Mouse (Mus musculus): ENCODE data around the gene Pamr1. TPM values are rescaled to one million over a fixed set of nuclear protein-coding genes. Genes with fewer than 3 reads are reported as not detected.

The Pamr1 gene
- total and polyA plus RNA-seq, 2 experiments: 2.6 to 3.3 TPM

GRCm38 (mm10) chr2:102616637-102617036 is 66.8 kb downstream of the Pamr1 start:
- TF ChIP-seq POLR2A (IDR thresholded peaks at IDR 0.05; ENCODE audit: extremely low read depth, insufficient read depth, low read length) (no peak), CTCF (IDR thresholded peaks at IDR 0.05; ENCODE audit: low read depth, low read length) (no peak)
- DNase-seq (ENCODE audit: extremely low read depth, low read depth, low spot score): no peak
- no peaks in the 10 kb centered on the region for H3K4me1 ChIP-seq (ENCODE audit: control insufficient read depth, insufficient read depth, low read length)
- H3K36me3 ChIP-seq (ENCODE audit: control insufficient read depth, insufficient read depth, low read length): no peaks in the 10 kb centered on the region
- H3K27ac ChIP-seq (replicated peaks; ENCODE audit: insufficient read depth, low read depth, low read length): no peak overlapping the region
- H3K4me3 ChIP-seq (ENCODE audit: insufficient read depth, low read depth, low read length): no peak overlapping the region
- H3K9ac ChIP-seq (ENCODE audit: low read depth, low read length): no peak overlapping the region
- H3K79me2 ChIP-seq (ENCODE audit: control insufficient read depth, insufficient read depth, low read length): no peaks in the 10 kb centered on the region
- no peaks in the 10 kb centered on the region for H3K27me3 ChIP-seq (ENCODE audit: control insufficient read depth, insufficient read depth, low read length)
- 61% methylated on average over 2 of the region's 2 CpGs for WGBS

DNA sequence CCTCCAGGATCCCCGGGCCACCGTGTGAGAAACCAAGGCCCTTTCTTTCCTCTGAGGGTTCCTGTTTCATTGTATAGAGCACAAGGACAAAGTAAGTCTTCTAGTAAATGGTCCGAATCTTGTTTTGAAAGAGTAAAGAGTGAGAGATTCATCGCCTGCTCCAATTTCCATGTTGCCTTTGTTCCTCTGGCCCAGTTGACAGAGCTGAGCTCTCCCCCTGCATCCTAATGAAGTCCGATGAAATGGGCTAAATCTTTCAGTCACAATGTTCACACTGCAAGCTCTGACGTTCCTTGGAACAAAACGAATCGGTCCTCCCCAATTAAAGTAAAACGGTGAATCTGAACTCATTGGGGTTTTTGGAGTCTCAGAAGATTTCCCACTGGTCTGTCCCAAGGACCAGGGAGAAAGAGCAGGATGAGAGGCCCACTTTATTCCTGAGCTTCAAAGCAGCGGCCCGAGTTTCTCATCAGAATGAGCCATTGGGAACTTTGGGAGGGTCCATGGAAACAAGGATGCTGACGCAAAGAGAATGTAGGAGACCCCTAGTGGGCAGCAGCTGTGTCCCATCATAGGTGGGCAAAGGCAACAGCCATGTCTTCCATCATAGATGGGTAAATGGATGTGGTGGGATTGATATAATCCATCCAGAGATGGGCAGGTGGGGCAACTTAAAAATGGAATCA is 71.1 kb downstream of the Pamr1 start:
- TF ChIP-seq CTCF (IDR thresholded peaks at IDR 0.05; ENCODE audit: low read depth, low read length) (no peak), POLR2A (IDR thresholded peaks at IDR 0.05; ENCODE audit: extremely low read depth, insufficient read depth, low read length) (no peak)
- H3K79me2 ChIP-seq (ENCODE audit: control insufficient read depth, insufficient read depth, low read length): no peaks in the 10 kb centered on the region

GRCm38 (mm10) chr2:102622176-102622575 is 72.4 kb downstream of the Pamr1 start:
- TF ChIP-seq POLR2A (IDR thresholded peaks at IDR 0.05; ENCODE audit: extremely low read depth, insufficient read depth, low read length) (no peak), CTCF (IDR thresholded peaks at IDR 0.05; ENCODE audit: low read depth, low read length) (no peak)
- Histone ChIP-seq H3K4me3 (ENCODE audit: insufficient read depth, low read depth, low read length) (no peak overlapping the region), H3K36me3 (ENCODE audit: control insufficient read depth, insufficient read depth, low read length) (no peaks in the 10 kb centered on the region), H3K4me1 (ENCODE audit: control insufficient read depth, insufficient read depth, low read length) (no peaks in the 10 kb centered on the region), H3K79me2 (ENCODE audit: control insufficient read depth, insufficient read depth, low read length) (no peaks in the 10 kb centered on the region), H3K27ac (replicated peaks; ENCODE audit: insufficient read depth, low read depth, low read length) (no peak overlapping the region), H3K9ac (ENCODE audit: low read depth, low read length) (no peak overlapping the region), H3K27me3 (ENCODE audit: control insufficient read depth, insufficient read depth, low read length) (no peaks in the 10 kb centered on the region)
- 84% methylated on average over 5 of the region's 5 CpGs for WGBS
- no peak for DNase-seq (ENCODE audit: extremely low read depth, low read depth, low spot score)

More for the DNA sequence above, 71.1 kb downstream of the Pamr1 start:
- H3K27me3 ChIP-seq (ENCODE audit: control insufficient read depth, insufficient read depth, low read length): no peaks in the 10 kb centered on the region
- no peak overlapping the region for H3K9ac ChIP-seq (ENCODE audit: low read depth, low read length)
- no peak overlapping the region for H3K27ac ChIP-seq (replicated peaks; ENCODE audit: insufficient read depth, low read depth, low read length)
- H3K4me1 ChIP-seq (ENCODE audit: control insufficient read depth, insufficient read depth, low read length): no peaks in the 10 kb centered on the region
- 88% methylated on average over 12 of the region's 12 CpGs for WGBS
- H3K36me3 ChIP-seq (ENCODE audit: control insufficient read depth, insufficient read depth, low read length): no peaks in the 10 kb centered on the region
- no peak overlapping the region for H3K4me3 ChIP-seq (ENCODE audit: insufficient read depth, low read depth, low read length)
- no peak for DNase-seq (ENCODE audit: extremely low read depth, low read depth, low spot score)

DNA sequence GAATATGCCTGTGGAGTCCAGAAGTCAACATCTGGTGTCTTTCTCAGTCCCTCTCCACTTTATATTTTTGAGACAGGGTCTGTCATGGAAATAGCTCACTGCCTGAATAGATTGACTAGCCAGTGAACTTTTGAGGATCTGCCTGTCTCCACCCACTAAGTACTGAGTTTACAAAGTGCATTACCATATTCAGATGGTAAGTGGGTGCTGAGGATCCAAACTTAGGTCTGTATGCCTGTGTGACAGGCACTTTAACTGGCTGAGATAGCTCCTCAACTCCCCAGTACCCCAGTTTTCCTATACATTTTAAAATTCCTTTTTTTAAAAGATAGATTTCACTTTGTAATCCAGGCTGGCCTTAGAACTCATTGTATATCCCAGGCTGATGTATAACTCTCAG is 73.1 kb downstream of the Pamr1 start:
- Histone ChIP-seq H3K27me3 (ENCODE audit: control insufficient read depth, insufficient read depth, low read length) (no peaks in the 10 kb centered on the region), H3K79me2 (ENCODE audit: control insufficient read depth, insufficient read depth, low read length) (no peaks in the 10 kb centered on the region), H3K4me3 (ENCODE audit: insufficient read depth, low read depth, low read length) (no peak overlapping the region), H3K27ac (replicated peaks; ENCODE audit: insufficient read depth, low read depth, low read length) (no peak overlapping the region), H3K9ac (ENCODE audit: low read depth, low read length) (no peak overlapping the region), H3K4me1 (ENCODE audit: control insufficient read depth, insufficient read depth, low read length) (no peaks in the 10 kb centered on the region), H3K36me3 (ENCODE audit: control insufficient read depth, insufficient read depth, low read length) (no peaks in the 10 kb centered on the region)
- DNase-seq (ENCODE audit: extremely low read depth, low read depth, low spot score): no peak
- TF ChIP-seq POLR2A (IDR thresholded peaks at IDR 0.05; ENCODE audit: extremely low read depth, insufficient read depth, low read length) (no peak), CTCF (IDR thresholded peaks at IDR 0.05; ENCODE audit: low read depth, low read length) (no peak)

- TF ChIP-seq CTCF (IDR thresholded peaks at IDR 0.05; ENCODE audit: low read depth, low read length) (no peak), POLR2A (IDR thresholded peaks at IDR 0.05; ENCODE audit: extremely low read depth, insufficient read depth, low read length) (no peak)
- H3K4me3 ChIP-seq (ENCODE audit: insufficient read depth, low read depth, low read length): no peak overlapping the region
- no peak for DNase-seq (ENCODE audit: extremely low read depth, low read depth, low spot score)
Observed at GRCm38 (mm10) chr2:102624538-102624937, 74.7 kb downstream of the Pamr1 start.

DNA sequence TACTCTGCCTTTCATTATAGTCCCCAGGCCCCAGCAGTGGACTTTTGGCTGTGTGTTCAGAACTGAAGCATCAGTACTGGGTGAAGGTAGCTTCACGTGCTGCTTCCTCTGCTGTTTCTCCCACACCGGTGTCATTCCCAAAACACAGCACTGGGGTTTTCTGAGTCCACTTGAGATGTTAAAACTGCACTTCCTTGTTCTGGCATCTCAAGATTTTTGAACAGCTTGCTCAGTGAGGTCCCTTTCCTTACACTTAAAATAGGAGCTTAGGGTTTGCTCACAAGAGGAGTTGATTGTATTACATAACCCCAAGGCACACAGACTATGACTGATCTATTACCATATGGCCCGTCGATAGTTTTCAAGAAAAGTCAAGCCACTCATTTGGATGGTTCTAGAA is 82.5 kb downstream of the Pamr1 start:
- no peak overlapping the region for H3K27ac ChIP-seq (replicated peaks; ENCODE audit: insufficient read depth, low read depth, low read length)
- WGBS: 91% methylated on average over 4 of the region's 4 CpGs
- DNase-seq (ENCODE audit: extremely low read depth, low read depth, low spot score): no peak
- H3K9ac ChIP-seq (ENCODE audit: low read depth, low read length): no peak overlapping the region
- no peaks in the 10 kb centered on the region for H3K79me2 ChIP-seq (ENCODE audit: control insufficient read depth, insufficient read depth, low read length)
- TF ChIP-seq CTCF (IDR thresholded peaks at IDR 0.05; ENCODE audit: low read depth, low read length) (no peak), POLR2A (IDR thresholded peaks at IDR 0.05; ENCODE audit: extremely low read depth, insufficient read depth, low read length) (no peak)
- no peak overlapping the region for H3K4me3 ChIP-seq (ENCODE audit: insufficient read depth, low read depth, low read length)
- no peaks in the 10 kb centered on the region for H3K27me3 ChIP-seq (ENCODE audit: control insufficient read depth, insufficient read depth, low read length)
- H3K36me3 ChIP-seq (ENCODE audit: control insufficient read depth, insufficient read depth, low read length): no peaks in the 10 kb centered on the region
- H3K4me1 ChIP-seq (ENCODE audit: control insufficient read depth, insufficient read depth, low read length): no peaks in the 10 kb centered on the region

More at GRCm38 (mm10) chr2:102624538-102624937, 74.7 kb downstream of the Pamr1 start:
- Histone ChIP-seq H3K4me1 (ENCODE audit: control insufficient read depth, insufficient read depth, low read length) (no peaks in the 10 kb centered on the region), H3K79me2 (ENCODE audit: control insufficient read depth, insufficient read depth, low read length) (no peaks in the 10 kb centered on the region), H3K27me3 (ENCODE audit: control insufficient read depth, insufficient read depth, low read length) (no peaks in the 10 kb centered on the region), H3K36me3 (ENCODE audit: control insufficient read depth, insufficient read depth, low read length) (no peaks in the 10 kb centered on the region), H3K27ac (replicated peaks; ENCODE audit: insufficient read depth, low read depth, low read length) (no peak overlapping the region), H3K9ac (ENCODE audit: low read depth, low read length) (no peak overlapping the region)
- WGBS: 94% methylated on average over 1 of the region's 1 CpGs
